Mouse (Mus musculus) gastrocnemius, adult 2 months (tissue): Measurements from ENCODE around the gene Rgs8. TPM values are rescaled to one million over a fixed set of nuclear protein-coding genes. Genes with fewer than 3 reads are reported as not detected.

ENCODE experiments used
- DNase-seq: peaks from one replicate; pipeline ENCODE4 v3.0.0; 2022
- H3K27ac ChIP-seq: fragments of 200-600 bp; 2 replicates; pipeline ENCODE4 v1.8.1; 2022; ENCODE audit warnings: mild to moderate bottlenecking
- H3K4me3 ChIP-seq: fragments of 200-600 bp; 2 replicates; pipeline ENCODE4 v1.8.1; 2022; ENCODE audit warnings: mild to moderate bottlenecking, moderate library complexity
- CTCF ChIP-seq: fragments of 200-600 bp; IDR thresholded peaks from 2 replicates; pipeline ENCODE4 v1.8.1; 2022; ENCODE audit warnings: antibody characterized with exemption, mild to moderate bottlenecking, moderate library complexity
- intact Hi-C: fragments of 180-260 bp; cut with DNase I; formaldehyde crosslinking; loops from one replicate; pipeline ENCODE4 v1.15.1; 2025
- long read RNA-seq, 2 experiments: library from polyadenylated mRNA; stranded (forward); transcript quantifications; one replicate each; pipeline ENCODE4 v2.0.0; 2021
- total RNA-seq, 2 experiments: library from RNA; stranded (reverse); gene quantifications; 2 replicates each; pipeline ENCODE4 v1.2.3; 2021

The Rgs8 gene
- not detected for total RNA-seq
- long read RNA-seq, experiment 1, result 0 reads
- long read RNA-seq, experiment 2, result 0 reads

- intact Hi-C loops, result no loop called here
- Histone ChIP-seq H3K27ac (no peak within 1 kb of the TSS), H3K4me3 (peak within 1 kb of the TSS; percentile 46)
- no peak for DNase-seq
- TF ChIP-seq CTCF, result no peak
Observed at GRCm38 (mm10) chr1:153652938-153653623, at the start of gene Rgs8. Gene Rgs8 (plus strand): TSS chr1:153653025.

GRCm38 (mm10) chr1:153617340-153617830 is 35.4 kb upstream of the Rgs8 start:
- TF ChIP-seq CTCF, result no peak
- intact Hi-C loops, result no loop called here
- no peak for DNase-seq
- no peak overlapping the region for H3K4me3 ChIP-seq
- H3K27ac ChIP-seq, result no peak overlapping the region

GRCm38 (mm10) chr1:153623036-153623435 is 29.8 kb upstream of the Rgs8 start:
- intact Hi-C loops, result no loop called here
- no peak overlapping the region for H3K4me3 ChIP-seq
- TF ChIP-seq CTCF, result no peak
- H3K27ac ChIP-seq, result no peak overlapping the region
- no peak for DNase-seq

GRCm38 (mm10) chr1:153632686-153633085 is 20.1 kb upstream of the Rgs8 start:
- intact Hi-C loops, result no loop called here
- no peak for TF ChIP-seq CTCF
- no peak for DNase-seq
- H3K4me3 ChIP-seq, result no peak overlapping the region
- no peak overlapping the region for H3K27ac ChIP-seq

- Histone ChIP-seq H3K27ac (no peak overlapping the region), H3K4me3 (no peak overlapping the region)
- DNase-seq, result no peak
- TF ChIP-seq CTCF, result no peak
- intact Hi-C loops, result no loop called here
Observed at GRCm38 (mm10) chr1:153635056-153635455, 17.8 kb upstream of the Rgs8 start.

- DNase-seq, result peak; percentile 50
- intact Hi-C loops, result no loop called here
- no peak overlapping the region for H3K4me3 ChIP-seq
- no peak for TF ChIP-seq CTCF
- no peak overlapping the region for H3K27ac ChIP-seq
Observed at GRCm38 (mm10) chr1:153635521-153635920, 17.3 kb upstream of the Rgs8 start.

GRCm38 (mm10) chr1:153636821-153637220 is 16.0 kb upstream of the Rgs8 start:
- no peak for TF ChIP-seq CTCF
- DNase-seq, result no peak
- no peak overlapping the region for H3K27ac ChIP-seq
- intact Hi-C loops, result no loop called here
- no peak overlapping the region for H3K4me3 ChIP-seq

- peak; percentile 58 for DNase-seq
- H3K4me3 ChIP-seq, result peak overlapping the region; percentile 55
- TF ChIP-seq CTCF, result no peak
- peak overlapping the region; percentile 31 for H3K27ac ChIP-seq
- intact Hi-C loops, result no loop called here
Observed at GRCm38 (mm10) chr1:153641492-153641939, 11.3 kb upstream of the Rgs8 start.

- peak overlapping the region; percentile 55 for H3K4me3 ChIP-seq
- intact Hi-C loops, result no loop called here
Observed at GRCm38 (mm10) chr1:153641940-153642501, 10.8 kb upstream of the Rgs8 start.

GRCm38 (mm10) chr1:153653674-153654073 is 849 bp downstream of the Rgs8 start:
- DNase-seq, result no peak
- intact Hi-C loops, result no loop called here
- Histone ChIP-seq H3K27ac (no peak overlapping the region), H3K4me3 (no peak overlapping the region)
- no peak for TF ChIP-seq CTCF

More at GRCm38 (mm10) chr1:153641940-153642501, 10.8 kb upstream of the Rgs8 start:
- peak overlapping the region; percentile 31 for H3K27ac ChIP-seq
- no peak for TF ChIP-seq CTCF
- DNase-seq, result peak; percentile 76

GRCm38 (mm10) chr1:153659666-153660065 is 6.8 kb downstream of the Rgs8 start:
- TF ChIP-seq CTCF, result no peak
- intact Hi-C loops, result no loop called here
- no peak for DNase-seq
- no peak overlapping the region for H3K4me3 ChIP-seq
- H3K27ac ChIP-seq, result no peak overlapping the region

GRCm38 (mm10) chr1:153660982-153661688 is 8.3 kb downstream of the Rgs8 start:
- Histone ChIP-seq H3K4me3 (no peak overlapping the region), H3K27ac (no peak overlapping the region)
- no peak for DNase-seq
- no peak for TF ChIP-seq CTCF
- intact Hi-C loops, result no loop called here

GRCm38 (mm10) chr1:153661689-153662002 is 8.8 kb downstream of the Rgs8 start:
- H3K4me3 ChIP-seq, result no peak overlapping the region
- no peak for TF ChIP-seq CTCF
- peak; percentile 40 for DNase-seq
- intact Hi-C loops, result no loop called here
- no peak overlapping the region for H3K27ac ChIP-seq
